10 mouse cellular contexts compared by ENCODE assay signal in the genomic region with DNA sequence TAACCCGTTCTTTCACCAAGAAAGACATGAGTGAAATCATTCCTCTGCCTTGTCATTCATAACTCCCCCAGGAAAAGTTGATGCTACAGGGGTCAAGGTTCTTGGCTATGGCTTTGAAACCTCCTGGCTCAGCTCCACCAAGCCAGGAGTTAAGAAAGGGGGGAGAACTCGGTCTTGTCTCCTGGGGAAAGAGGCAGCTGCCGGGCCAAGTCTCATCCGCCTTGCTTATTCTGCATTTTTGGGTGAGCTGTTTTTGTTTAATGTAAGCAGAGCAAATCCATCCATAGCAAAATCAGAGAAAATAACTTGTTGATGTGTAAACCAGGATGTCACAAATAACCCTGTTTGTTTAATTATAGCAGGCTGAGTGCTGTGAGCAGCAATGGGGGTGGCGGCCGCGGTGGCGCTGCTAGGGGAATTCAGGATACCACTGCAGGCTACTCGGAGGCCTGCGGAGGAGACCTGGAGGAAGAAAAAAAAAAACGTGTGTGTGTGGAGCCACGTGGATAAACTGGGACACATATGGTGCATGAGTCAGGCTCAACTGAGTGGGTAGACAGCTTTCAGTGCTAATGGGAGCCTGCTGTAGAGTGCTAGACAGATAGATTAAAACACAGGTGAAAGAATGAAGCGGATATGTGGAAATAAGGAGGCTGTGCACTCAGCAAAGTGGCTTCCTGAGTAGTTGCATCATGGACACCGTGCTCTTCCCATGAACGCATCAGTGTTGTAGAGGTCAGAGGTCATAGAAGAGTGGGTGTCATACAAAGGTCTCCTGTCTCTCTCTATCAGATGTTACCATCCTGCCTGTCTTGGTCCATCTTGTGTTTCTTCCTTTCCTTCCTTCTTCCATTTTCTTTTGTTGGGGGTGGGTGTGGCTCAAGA.
DNase-seq lines count a peak whose midpoint lies in the region; ATAC-seq lines count a peak whose summit lies in the region.
"Had no signal": no experiment of that assay in that cellular context is flagged by ENCODE, and none has a peak within 500 bp of the region (broad histone marks: within the 10 kb centered on the region; RNA-seq: fewer than 3 reads in every experiment).

No protein-coding gene starts in this region.

- no peaks in the 10 kb centered on the region for H3K9me3 ChIP-seq in forebrain, embryonic 16.5 days (ENCODE audit: control insufficient read depth, low read length)
- no peaks in the 10 kb centered on the region for H3K9me3 ChIP-seq in midbrain, embryonic 14.5 days (ENCODE audit: control insufficient read depth, low read length)

- no peak overlapping the region for H3K9ac ChIP-seq in forebrain, embryonic 16.5 days (replicated peaks; ENCODE audit: low read depth, low read length)
- no peak overlapping the region for H3K9ac ChIP-seq in midbrain, embryonic 14.5 days (replicated peaks; ENCODE audit: low read length)

- no peaks in the 10 kb centered on the region for H3K27me3 ChIP-seq in forebrain, embryonic 16.5 days (replicated peaks; ENCODE audit: control insufficient read depth, insufficient read depth, low read length)
- H3K27me3 ChIP-seq in midbrain, embryonic 14.5 days (ENCODE audit: control insufficient read depth, insufficient read depth, low read length) = no peaks in the 10 kb centered on the region
- H3K27me3 ChIP-seq: CH12.LX had no signal

- WGBS in forebrain, embryonic 16.5 days = 81% methylated on average over 15 of the region's 15 CpGs
- 83% methylated on average over 15 of the region's 15 CpGs for WGBS in midbrain, embryonic 14.5 days

- intact Hi-C loops in gastrocnemius, postnatal 14 days (cut with DNase I; ENCODE audit: low total_unique reads) = no loop called here
- intact Hi-C loops in gastrocnemius, postnatal 36 days (cut with DNase I) = no loop called here

- peak; percentile 11 for DNase-seq in gastrocnemius, postnatal 14 days
- DNase-seq in gastrocnemius, postnatal 36 days = no peak
- peak; percentile 14 for DNase-seq in adrenal gland, adult 8-10 months
- DNase-seq in frontal cortex, adult 2 months (ENCODE audit: extremely low spot score in 1 of 2, low spot score in 1 of 2) = peak; percentile 86 to 91
- peak; percentile 33 to 36 for DNase-seq in layer of hippocampus, postnatal 14 days (ENCODE audit: low spot score in 2 of 2)
- no peak for DNase-seq in neural tube, embryonic 10.5 days (ENCODE audit: extremely low spot score, low spot score)
- DNase-seq in midbrain, embryonic 14.5 days = no peak

- no peak overlapping the region for H3K27ac ChIP-seq in forebrain, embryonic 16.5 days (ENCODE audit: low read length)
- no peak overlapping the region for H3K27ac ChIP-seq in midbrain, embryonic 14.5 days (replicated peaks; ENCODE audit: low read depth, low read length)

- ATAC-seq in forebrain, embryonic 16.5 days = no peak
- ATAC-seq in midbrain, embryonic 14.5 days (ENCODE audit: low FRiP score, low TSS enrichment) = no peak

- H3K4me1 ChIP-seq in forebrain, embryonic 16.5 days (replicated peaks; ENCODE audit: control insufficient read depth, insufficient read depth, low read length) = peaks cover 2% of the 10 kb centered on the region; the same call in 1 of the 2 replicates
- H3K4me1 ChIP-seq in midbrain, embryonic 14.5 days (ENCODE audit: control insufficient read depth, insufficient read depth, low read length) = no peaks in the 10 kb centered on the region

- no peak overlapping the region for H3K4me3 ChIP-seq in forebrain, embryonic 16.5 days (replicated peaks; ENCODE audit: low read length)
- H3K4me3 ChIP-seq in midbrain, embryonic 14.5 days (replicated peaks; ENCODE audit: low read depth, low read length) = no peak overlapping the region
- H3K4me3 ChIP-seq: myocyte had no signal

- no peaks in the 10 kb centered on the region for H3K36me3 ChIP-seq in forebrain, embryonic 16.5 days (ENCODE audit: control insufficient read depth, insufficient read depth)
- H3K36me3 ChIP-seq in midbrain, embryonic 14.5 days (ENCODE audit: control insufficient read depth, insufficient read depth, low read length) = no peaks in the 10 kb centered on the region

- no peak overlapping the region for H3K4me2 ChIP-seq in forebrain, embryonic 16.5 days (ENCODE audit: low read length)
- H3K4me2 ChIP-seq in midbrain, embryonic 14.5 days (ENCODE audit: low read length) = no peak overlapping the region

Comparison
In these comparisons a context has a peak if more than half of its experiments do, and no peak if none do; other contexts are left out.
1. DNase-seq: peak in gastrocnemius, postnatal 14 days (single experiment), adrenal gland, adult 8-10 months (single experiment), frontal cortex, adult 2 months (2 of 2) and layer of hippocampus, postnatal 14 days (2 of 2); none in gastrocnemius, postnatal 36 days (0 of 2), neural tube, embryonic 10.5 days (single experiment) and midbrain, embryonic 14.5 days (single experiment).